Mouse (Mus musculus): ENCODE data around the gene Efemp2.
A peak's percentile ranks its signal among the peaks of the same experiment; 100 is the strongest.

The Efemp2 gene

DNA sequence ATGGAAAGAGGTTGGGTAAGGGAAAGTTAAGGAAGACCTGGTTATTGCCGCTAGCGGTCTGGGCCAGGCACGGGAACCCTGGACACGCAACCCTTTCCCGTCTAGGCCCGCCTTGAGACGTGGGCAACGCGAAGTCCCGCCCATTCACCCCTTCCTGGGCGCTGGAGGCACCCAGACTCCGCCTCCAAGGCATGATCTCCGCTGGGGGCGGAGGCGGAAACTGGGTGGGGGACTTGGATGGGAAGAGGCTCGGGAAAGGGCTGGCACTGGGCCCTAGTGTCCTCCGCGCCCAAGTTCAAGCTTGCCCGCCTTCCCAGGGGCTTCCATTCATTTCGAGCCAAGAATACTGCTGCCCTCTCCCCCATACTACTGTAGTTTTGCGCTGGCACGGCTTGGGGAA, at the start of gene Efemp2:
TSS of gene Efemp2 (plus strand) at position 235 of the 400 bp plus-strand sequence.
- peak; percentile 87 for DNase-seq (ENCODE audit: low spot score)

DNA sequence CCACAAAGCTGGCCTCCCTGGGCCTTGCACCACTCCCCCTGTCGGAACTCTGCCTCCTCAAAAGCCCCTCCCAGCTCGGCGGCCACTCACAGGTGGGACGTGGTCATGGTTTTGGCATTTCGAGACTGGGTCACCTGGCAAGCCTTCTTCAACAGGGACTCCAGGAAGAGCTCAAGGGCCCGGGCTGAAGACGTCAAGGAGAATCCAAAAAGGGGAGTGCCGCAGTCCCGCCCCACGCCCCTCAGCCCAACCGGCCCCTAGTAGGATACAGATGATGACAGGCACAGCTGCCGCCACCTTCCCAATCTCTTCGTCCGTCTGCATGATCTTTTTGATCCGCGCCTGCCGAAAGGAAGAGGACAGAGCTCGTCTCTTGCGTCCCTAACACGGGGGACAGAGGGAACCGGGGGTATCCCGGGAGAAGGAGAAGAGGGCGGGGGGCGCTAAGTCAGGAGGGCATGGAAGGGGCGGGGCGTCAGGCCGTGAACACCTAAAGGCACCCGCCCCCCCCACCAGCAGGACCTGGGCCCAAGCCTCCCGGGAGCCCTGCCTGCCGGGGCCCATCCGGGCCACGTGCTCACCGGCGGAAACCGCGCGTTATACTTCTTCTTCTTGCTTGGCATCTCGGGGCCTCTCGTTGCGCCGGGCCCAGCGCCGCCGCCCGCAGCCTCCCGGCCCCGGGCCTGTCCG, 49.5 kb upstream of the Efemp2 start:
- peak; percentile 92 for DNase-seq (ENCODE audit: low spot score)

DNA sequence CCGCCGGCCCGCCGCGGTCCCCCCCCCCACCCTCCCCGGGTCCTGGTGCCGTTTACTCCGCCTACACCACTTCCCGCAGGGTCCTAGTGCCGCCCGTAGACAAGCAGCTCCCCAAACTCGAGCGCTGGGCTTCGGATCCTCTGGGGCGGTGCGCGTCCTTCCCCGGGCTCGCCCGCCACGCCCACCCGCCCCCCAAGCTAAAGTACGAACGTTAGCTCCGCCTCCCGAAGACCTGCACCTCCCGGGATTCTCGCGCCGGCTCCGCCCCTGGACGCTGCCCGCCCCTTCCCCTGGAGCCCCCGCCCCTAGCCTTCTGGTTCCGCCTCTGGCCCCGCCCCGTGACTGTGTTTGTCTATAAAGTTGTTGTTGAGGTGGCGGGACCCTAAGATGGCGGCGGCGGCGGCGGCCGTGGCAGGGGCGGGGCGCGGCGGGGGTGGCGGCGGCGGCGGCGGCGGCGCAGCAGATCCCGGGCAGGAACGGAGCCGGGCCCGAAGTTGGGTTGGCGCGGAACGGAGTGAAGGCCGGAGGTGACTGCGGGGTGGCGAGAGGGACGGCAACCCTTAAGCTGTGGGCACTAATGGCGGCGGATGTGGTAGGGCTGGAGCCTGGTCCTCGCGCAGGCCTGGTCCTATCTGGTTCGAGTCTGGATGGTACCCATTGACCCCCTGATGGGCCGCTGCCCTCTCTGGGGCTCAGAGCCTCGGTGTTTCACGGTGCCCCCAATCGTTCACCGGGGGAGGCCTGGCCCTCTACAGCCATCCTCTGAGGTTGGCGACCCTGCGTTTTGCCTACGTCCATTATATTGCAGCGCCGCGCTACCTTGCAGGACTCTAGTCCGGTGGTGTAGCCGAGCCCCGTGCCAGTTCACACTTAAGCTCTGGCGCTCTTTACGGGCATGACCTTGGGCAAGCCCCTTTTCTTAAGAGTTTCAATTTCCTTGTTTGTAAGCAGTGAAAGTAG, 48.7 kb upstream of the Efemp2 start, which contains the start of the genes Drap1 and AI837181:
TSS of gene Drap1 (minus strand) at position 198 of the 960 bp plus-strand sequence.
TSS of gene AI837181 (plus strand) at position 363 of the 960 bp plus-strand sequence.
- peak; percentile 99 for DNase-seq (ENCODE audit: low spot score)

DNA sequence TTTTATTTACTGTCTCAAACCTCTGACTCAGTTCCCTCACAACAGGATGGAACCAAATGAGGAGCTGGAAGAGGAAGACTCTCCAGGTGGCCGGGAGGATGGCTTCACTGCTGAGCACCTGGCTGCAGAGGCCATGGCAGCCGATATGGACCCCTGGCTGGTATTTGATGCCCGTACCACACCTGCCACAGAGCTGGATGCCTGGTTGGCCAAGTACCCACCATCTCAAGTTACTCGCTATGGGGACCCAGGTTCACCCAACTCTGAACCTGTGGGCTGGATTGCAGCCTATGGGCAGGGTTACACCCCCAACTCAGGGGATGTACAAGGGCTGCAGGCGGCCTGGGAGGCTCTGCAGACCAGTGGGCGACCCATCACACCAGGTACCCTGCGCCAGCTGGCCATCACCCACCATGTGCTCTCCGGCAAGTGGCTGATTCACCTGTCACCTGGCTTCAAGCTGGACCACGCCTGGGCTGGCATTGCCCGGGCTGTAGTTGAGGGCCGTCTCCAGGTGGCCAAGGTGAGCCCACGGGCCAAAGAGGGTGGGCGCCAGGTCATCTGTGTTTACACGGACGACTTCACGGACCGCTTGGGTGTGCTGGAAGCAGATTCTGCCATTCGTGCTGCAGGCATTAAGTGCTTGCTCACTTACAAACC, 47.7 kb upstream of the Efemp2 start:
- DNase-seq (ENCODE audit: low spot score), result peak; percentile 56

- no peak for DNase-seq (ENCODE audit: low spot score)
Observed at GRCm38 (mm10) chr19:5426640-5427290, 47.0 kb upstream of the Efemp2 start.

GRCm38 (mm10) chr19:5428083-5428482, 45.7 kb upstream of the Efemp2 start:
- no peak for DNase-seq (ENCODE audit: low spot score)

- no peak for DNase-seq (ENCODE audit: low spot score)
Observed at GRCm38 (mm10) chr19:5429219-5429618, 44.5 kb upstream of the Efemp2 start.

DNA sequence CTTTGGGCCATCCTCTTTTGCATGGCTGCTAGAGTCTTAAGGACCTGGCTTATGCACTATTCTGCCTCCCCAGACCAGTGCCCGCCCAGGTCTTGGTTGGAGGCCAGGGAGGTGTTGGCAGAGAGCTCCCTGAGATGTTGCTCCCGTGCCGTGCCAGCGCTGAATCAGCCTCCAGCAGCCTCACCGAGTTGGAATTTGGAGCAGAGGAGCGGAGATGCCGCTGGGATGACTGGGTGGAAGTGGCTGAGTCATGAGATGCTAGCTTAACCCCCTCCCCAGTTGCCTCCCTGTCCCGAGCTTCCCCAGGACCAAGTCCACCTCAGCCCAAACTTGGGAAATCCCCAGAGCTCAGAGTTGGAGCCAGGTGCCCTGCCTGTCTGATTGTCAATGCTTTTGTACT, 43.9 kb upstream of the Efemp2 start:
- DNase-seq (ENCODE audit: low spot score), result peak; percentile 68

DNA sequence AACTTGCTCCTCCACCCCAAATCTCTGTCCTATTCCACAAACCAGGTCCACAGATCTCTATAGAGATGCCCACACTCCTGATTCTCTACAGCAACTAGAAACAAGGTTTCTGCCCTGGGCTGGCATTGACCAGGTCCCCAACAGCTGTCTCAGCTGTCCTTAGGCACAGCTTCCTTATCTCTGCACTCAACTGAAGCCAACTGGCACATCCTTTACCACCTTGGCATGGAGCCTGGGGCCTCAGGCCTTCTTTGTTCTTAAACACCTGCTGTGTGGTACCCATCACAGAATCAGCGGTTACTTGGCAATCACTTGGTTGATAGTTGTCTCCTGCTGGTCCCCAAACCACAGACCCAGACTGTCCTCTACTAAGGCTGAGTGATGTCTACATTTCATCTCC, 43.3 kb upstream of the Efemp2 start:
- peak; percentile 58 for DNase-seq (ENCODE audit: low spot score)

DNA sequence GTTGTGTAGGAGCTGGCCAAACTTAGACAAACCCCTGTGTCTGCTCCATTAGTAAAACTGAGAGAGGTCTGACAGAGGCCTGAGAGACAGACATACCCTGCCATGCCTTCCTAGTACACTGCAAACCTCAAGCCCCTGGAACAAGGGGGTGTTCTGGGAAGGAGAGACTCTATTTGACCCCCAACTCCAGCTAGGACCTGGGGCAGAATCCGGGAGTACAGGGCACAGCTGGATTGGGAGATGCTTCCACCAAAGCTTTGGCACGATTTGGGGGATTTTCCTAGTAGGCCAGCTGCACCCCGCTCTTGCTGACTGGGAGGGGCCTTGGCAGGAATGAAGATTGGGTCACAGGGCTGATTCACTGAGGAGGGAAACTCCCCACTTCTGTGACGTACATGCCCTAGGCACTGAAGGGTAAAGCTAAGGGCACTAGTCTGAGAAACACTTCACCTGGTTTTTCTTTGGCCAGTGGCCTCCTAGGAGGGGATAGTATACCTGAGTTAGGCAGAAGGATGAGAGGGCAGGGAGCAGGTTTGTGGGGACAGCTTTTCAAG, 41.8 kb upstream of the Efemp2 start:
- DNase-seq (ENCODE audit: low spot score), result no peak

GRCm38 (mm10) chr19:5432992-5433852, 40.5 kb upstream of the Efemp2 start:
- DNase-seq (ENCODE audit: low spot score), result peak; percentile 70

- DNase-seq (ENCODE audit: low spot score), result no peak
Observed at GRCm38 (mm10) chr19:5433951-5434350, 39.8 kb upstream of the Efemp2 start.

DNA sequence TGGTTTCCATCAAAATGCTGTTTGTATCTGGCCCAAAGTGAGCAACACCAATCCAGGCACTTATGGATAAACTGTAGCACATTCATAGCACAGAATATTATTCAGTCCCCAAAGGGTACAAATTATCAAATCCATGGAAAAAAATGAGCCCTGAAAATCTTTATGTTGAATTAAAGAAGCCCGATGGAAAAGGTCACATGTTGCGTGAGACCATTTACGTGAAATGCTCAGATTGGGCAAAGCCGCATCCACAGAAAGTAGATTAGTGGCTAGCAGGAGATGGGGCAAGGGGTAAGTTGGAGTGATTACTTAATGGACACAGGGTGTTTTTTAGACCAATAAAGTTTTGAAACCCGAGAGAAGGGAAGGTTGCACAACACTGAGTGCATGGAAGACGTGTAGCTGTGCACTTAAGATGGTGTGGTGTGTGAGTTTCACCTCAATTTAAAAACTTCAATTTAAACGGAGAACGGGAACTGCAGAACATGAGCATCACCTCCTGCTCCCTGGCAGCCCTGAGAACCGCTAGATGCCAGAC, 29.3 kb upstream of the Efemp2 start:
- no peak for DNase-seq (ENCODE audit: low spot score)

DNA sequence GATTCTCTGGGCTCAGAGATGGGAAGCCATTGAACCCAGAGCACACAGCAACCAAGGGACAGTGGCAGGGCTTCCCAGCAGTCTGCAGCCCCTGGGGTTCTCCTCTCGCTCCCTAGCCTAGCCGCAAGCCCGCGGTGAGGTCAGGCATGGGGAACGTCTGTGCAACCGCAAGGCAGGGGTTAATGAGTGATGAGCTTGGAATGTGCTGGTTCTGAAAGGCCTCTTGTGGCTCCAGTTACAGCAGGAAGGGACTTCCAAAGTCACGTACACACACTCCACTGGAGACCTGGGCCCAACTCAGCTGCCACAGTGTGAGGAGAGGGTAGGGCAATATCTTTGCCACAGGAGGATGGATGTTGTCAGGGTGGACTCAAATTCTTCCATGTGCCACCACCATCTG, 28.8 kb upstream of the Efemp2 start:
- DNase-seq (ENCODE audit: low spot score), result no peak

DNA sequence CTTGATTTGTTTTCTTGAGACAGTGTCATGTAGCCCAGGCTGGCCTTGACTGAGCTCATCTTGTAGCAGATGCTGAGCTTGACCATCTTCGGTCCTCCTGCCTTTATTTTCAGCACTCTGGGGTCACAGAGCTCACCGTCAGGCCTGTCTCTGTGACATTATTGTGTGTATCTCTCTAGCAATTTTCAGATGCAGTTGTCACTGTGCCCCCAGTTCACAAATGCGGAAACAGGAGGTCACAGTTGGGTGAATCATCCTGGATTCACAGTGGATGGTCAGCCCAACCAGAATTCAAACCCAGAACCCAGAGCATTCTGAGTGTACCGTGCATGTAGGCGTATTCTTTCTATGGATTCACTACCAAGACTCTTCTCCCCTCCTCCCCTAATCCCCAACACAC, 28.0 kb upstream of the Efemp2 start:
- DNase-seq (ENCODE audit: low spot score), result no peak

GRCm38 (mm10) chr19:5447515-5448353, 26.0 kb upstream of the Efemp2 start, which contains the start of gene Fosl1:
Gene Fosl1 (plus strand): TSS chr19:5447547.
- peak; percentile 88 for DNase-seq (ENCODE audit: low spot score)

GRCm38 (mm10) chr19:5448354-5449150, 25.2 kb upstream of the Efemp2 start:
- no peak for DNase-seq (ENCODE audit: low spot score)

GRCm38 (mm10) chr19:5449673-5450072, 24.1 kb upstream of the Efemp2 start:
- DNase-seq (ENCODE audit: low spot score), result no peak
